Mouse (Mus musculus): Measurements from ENCODE around the gene Cnot1.

DNA sequence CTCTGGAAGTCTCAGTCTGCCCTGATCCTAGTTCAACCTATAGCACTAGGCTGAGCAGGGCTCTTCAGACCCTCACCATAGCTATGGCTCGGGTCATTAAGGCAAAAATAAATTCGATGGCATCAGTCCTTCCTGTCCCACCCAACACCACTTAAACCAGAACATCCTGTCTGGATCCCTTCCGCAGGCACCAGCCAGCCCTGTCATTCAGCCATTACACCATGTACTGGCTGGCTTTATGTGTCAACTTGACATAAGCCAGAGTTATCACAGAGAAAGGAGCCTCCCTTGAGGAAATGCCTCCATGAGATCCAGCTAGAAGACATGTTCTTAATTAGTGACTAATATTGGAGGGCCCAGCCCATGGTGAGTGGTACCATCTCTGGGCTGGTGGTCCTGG, 15.4 kb upstream of the Cnot1 start:
- TF ChIP-seq CTCF (IDR thresholded peaks at IDR 0.05; ENCODE audit: low read depth) (no peak), EP300 (IDR thresholded peaks at IDR 0.05; ENCODE audit: low read depth) (no peak)
